Mouse (Mus musculus) hindbrain, embryonic 16.5 days (tissue): ENCODE results near the gene Gm14085. TPM values are rescaled to one million over a fixed set of nuclear protein-coding genes. Genes with fewer than 3 reads are reported as not detected.
"Not testable (repeated sequence)": the region's sequence is repeated elsewhere in the genome, so short reads cannot be mapped to it uniquely, and the experiment has no call there.

Source experiments
- ATAC-seq: fragments of 200-750 bp; cut with Nextera tagmentation; 2 replicates; pipeline ENCODE4 v1.8.0; 2017; ENCODE audit warnings: moderate TSS enrichment, moderate library complexity
- H3K27ac ChIP-seq: fragments of 300-500 bp; sonication (generic); 2 replicates; pipeline ENCODE4 v1.5.1; 2014; ENCODE audit warnings: low read depth, mild to moderate bottlenecking, control low read depth, low read length, moderate library complexity
- H3K27me3 ChIP-seq: fragments of 300-500 bp; sonication (generic); replicated peaks from 2 replicates; pipeline ENCODE4 v1.6.1; 2014; ENCODE audit warnings: low read length; ENCODE audit not compliant: control insufficient read depth, insufficient read depth
- H3K36me3 ChIP-seq: fragments of 300-500 bp; sonication (generic); 2 replicates; pipeline ENCODE4 v1.6.1; 2014; ENCODE audit warnings: mild to moderate bottlenecking, low read length, moderate library complexity, mixed read lengths; ENCODE audit not compliant: control insufficient read depth, insufficient read depth
- H3K4me1 ChIP-seq: fragments of 300-500 bp; sonication (generic); 2 replicates; pipeline ENCODE4 v1.6.1; 2014; ENCODE audit warnings: low read depth, low read length; ENCODE audit not compliant: control insufficient read depth, insufficient read depth
- H3K4me2 ChIP-seq: fragments of 300-500 bp; sonication (generic); 2 replicates; pipeline ENCODE4 v1.6.1; 2014; ENCODE audit warnings: mild to moderate bottlenecking, low read length, control low read depth, moderate library complexity
- H3K4me3 ChIP-seq: fragments of 300-500 bp; sonication (generic); 2 replicates; pipeline ENCODE4 v1.5.1; 2014; ENCODE audit warnings: mild to moderate bottlenecking, low read length, control low read depth, moderate library complexity
- H3K9ac ChIP-seq: fragments of 300-500 bp; sonication (generic); 2 replicates; pipeline ENCODE4 v1.6.1; 2014; ENCODE audit warnings: low read depth, mild to moderate bottlenecking, control low read depth, low read length, moderate library complexity
- H3K9me3 ChIP-seq: fragments of 300-500 bp; sonication (generic); 2 replicates; pipeline ENCODE4 v1.6.1; 2014; ENCODE audit warnings: mild to moderate bottlenecking, low read length, moderate library complexity; ENCODE audit not compliant: control insufficient read depth
- WGBS: fragments of 180-500 bp; shearing (Covaris S2); extraction: QIAGEN DNeasy Blood & Tissue Kit; methylation state at CpG from one replicate; pipeline ENCODE4 v1.1.7; 2014; 5-methylcytosine and 5-hydroxymethylcytosine counted together
- polyA plus RNA-seq: library from polyadenylated mRNA; unstranded; fragments of >200 nt; fragmentation: Nextera tagmentation; extraction: Ambion mirVana; gene quantifications from 2 replicates; pipeline ENCODE4 v1.2.1, GENCODE M21; 2015

Gm14085 gene
- polyA plus RNA-seq, result not detected in 2 replicates

- no peaks in the 10 kb centered on the region for H3K27me3 ChIP-seq
- no peaks in the 10 kb centered on the region for H3K36me3 ChIP-seq
- WGBS, result 89% methylated on average over 1 of the region's 1 CpGs
- ATAC-seq, result no peak
- no peaks in the 10 kb centered on the region for H3K9me3 ChIP-seq
- no peak within 1 kb of the TSS for H3K4me2 ChIP-seq
- H3K27ac ChIP-seq, result no peak within 1 kb of the TSS
- H3K4me1 ChIP-seq, result no peaks in the 10 kb centered on the region
- no peak within 1 kb of the TSS for H3K4me3 ChIP-seq
- H3K9ac ChIP-seq, result no peak within 1 kb of the TSS
Measured at GRCm38 (mm10) chr2:122484641-122485040, at the start of gene Gm14085. Gene Gm14085, plus strand, starts transcription at chr2:122484941.

GRCm38 (mm10) chr2:122438706-122439482 lies 45.8 kb upstream of the Gm14085 start:
- not testable (repeated sequence) for H3K36me3 ChIP-seq, H3K27ac ChIP-seq, H3K9ac ChIP-seq, H3K4me2 ChIP-seq, H3K4me1 ChIP-seq, ATAC-seq, H3K4me3 ChIP-seq, H3K9me3 ChIP-seq, H3K27me3 ChIP-seq
- WGBS, result 94% methylated on average over 5 of the region's 5 CpGs

- not testable (repeated sequence) for H3K4me2 ChIP-seq, H3K36me3 ChIP-seq, H3K9ac ChIP-seq, H3K9me3 ChIP-seq, H3K4me1 ChIP-seq, H3K4me3 ChIP-seq, ATAC-seq, H3K27me3 ChIP-seq, H3K27ac ChIP-seq
- 0% methylated on average over 1 of the region's 3 CpGs for WGBS
Measured at GRCm38 (mm10) chr2:122440521-122440920, 44.2 kb upstream of the Gm14085 start.

DNA sequence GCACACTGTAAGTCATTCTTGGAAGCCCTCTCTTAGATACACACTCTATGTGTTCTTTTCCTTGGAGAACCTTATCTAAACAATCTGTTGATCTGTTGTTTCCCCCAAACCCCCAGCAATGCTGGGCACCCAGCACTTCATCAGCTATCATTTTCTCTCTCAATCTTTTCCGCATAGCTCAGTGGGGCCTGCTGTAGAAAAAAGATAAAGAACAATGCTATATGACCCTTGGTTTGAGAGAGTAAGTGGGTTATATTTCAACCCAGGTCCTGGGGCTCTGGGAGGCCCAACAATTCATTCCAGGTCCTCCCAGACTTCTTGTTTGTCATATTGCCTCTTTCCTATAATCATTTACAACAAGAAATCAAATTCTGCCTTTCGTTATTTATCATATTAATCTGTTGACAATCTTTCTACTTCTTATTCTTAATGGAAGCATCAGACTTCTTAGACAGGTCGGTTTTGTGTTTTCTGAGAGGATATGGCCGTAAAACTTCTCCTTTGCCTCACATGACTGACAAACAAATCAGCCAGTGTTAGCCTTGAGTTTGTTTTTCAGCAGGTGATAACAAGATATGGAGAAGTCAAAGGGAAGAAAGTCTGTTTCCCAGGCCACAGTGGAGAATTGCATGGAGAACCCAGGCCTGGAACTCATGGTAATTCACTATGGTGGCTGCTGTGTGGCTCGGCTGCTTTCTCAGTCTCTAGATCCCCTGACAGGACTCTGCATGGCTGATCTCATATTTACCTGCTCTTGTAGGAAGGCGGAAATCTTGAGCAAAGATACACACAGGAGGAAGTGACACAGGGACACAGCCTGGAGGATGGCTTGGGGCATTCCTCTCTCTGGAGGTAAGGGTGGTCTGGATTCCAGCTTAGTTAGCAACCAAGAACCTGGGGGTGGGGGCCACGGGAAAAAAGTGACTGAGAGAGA lies 43.5 kb upstream of the Gm14085 start:
- no peak overlapping the region for H3K27ac ChIP-seq
- no peak overlapping the region for H3K9ac ChIP-seq
- no peaks in the 10 kb centered on the region for H3K36me3 ChIP-seq
- no peaks in the 10 kb centered on the region for H3K27me3 ChIP-seq
- H3K4me2 ChIP-seq, result no peak overlapping the region
- H3K4me3 ChIP-seq, result no peak overlapping the region
- WGBS, result 86% methylated on average over 7 of the region's 7 CpGs
- no peaks in the 10 kb centered on the region for H3K9me3 ChIP-seq
- no peak for ATAC-seq
- no peaks in the 10 kb centered on the region for H3K4me1 ChIP-seq

GRCm38 (mm10) chr2:122450351-122450750 lies 34.4 kb upstream of the Gm14085 start:
- no peak overlapping the region for H3K27ac ChIP-seq
- no peaks in the 10 kb centered on the region for H3K9me3 ChIP-seq
- no peaks in the 10 kb centered on the region for H3K36me3 ChIP-seq
- H3K4me2 ChIP-seq, result no peak overlapping the region
- H3K9ac ChIP-seq, result no peak overlapping the region
- 85% methylated on average over 4 of the region's 4 CpGs for WGBS
- no peaks in the 10 kb centered on the region for H3K27me3 ChIP-seq
- H3K4me1 ChIP-seq, result no peaks in the 10 kb centered on the region
- no peak overlapping the region for H3K4me3 ChIP-seq
- no peak for ATAC-seq

DNA sequence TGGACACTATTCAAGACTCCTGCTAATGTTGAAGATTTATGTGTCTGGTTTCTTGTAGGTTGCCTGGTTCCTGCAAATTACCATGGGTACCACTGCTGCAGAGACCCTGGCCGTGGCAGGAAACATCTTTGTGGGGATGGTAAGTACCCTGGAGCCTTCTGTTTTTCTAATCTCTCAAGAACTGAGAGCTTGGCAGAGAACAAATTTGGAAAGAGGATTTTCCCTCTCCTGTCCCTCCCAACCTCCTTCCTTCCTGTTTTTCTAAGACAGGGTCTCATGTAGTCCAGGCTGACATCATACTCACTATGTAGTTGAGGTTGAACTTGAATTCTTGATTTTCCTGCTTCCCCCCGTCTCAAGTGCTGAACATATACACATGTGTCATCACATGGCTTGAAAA lies 32.3 kb upstream of the Gm14085 start:
- ATAC-seq, result no peak
- H3K9me3 ChIP-seq, result no peaks in the 10 kb centered on the region
- H3K27me3 ChIP-seq, result no peaks in the 10 kb centered on the region
- no peak overlapping the region for H3K9ac ChIP-seq
- no peak overlapping the region for H3K27ac ChIP-seq
- no peaks in the 10 kb centered on the region for H3K36me3 ChIP-seq
- H3K4me3 ChIP-seq, result no peak overlapping the region
- H3K4me1 ChIP-seq, result no peaks in the 10 kb centered on the region
- no peak overlapping the region for H3K4me2 ChIP-seq
- 73% methylated on average over 2 of the region's 2 CpGs for WGBS

GRCm38 (mm10) chr2:122466901-122467300 lies 17.8 kb upstream of the Gm14085 start:
- no peak for ATAC-seq
- Histone ChIP-seq H3K9ac (peak overlapping the region; percentile 70), H3K36me3 (no peaks in the 10 kb centered on the region), H3K9me3 (no peaks in the 10 kb centered on the region), H3K27me3 (no peaks in the 10 kb centered on the region), H3K27ac (no peak overlapping the region), H3K4me2 (peak overlapping the region; percentile 96), H3K4me1 (peaks cover 5% of the 10 kb centered on the region; the same call in 1 of the 2 replicates), H3K4me3 (peak overlapping the region; percentile 66)
- WGBS, result 29% methylated on average over 11 of the region's 11 CpGs

- peak overlapping the region; percentile 70 for H3K9ac ChIP-seq
- no peaks in the 10 kb centered on the region for H3K27me3 ChIP-seq
- peak overlapping the region; percentile 96 for H3K4me2 ChIP-seq
- peak overlapping the region; percentile 51; the same call in 1 of the 2 replicates for H3K27ac ChIP-seq
- H3K9me3 ChIP-seq, result no peaks in the 10 kb centered on the region
- peak overlapping the region; percentile 66 for H3K4me3 ChIP-seq
- peaks cover 5% of the 10 kb centered on the region; the same call in 1 of the 2 replicates for H3K4me1 ChIP-seq
- ATAC-seq, result peak; percentile 99
- WGBS, result under 1% methylated on average over 40 of the region's 46 CpGs
- no peaks in the 10 kb centered on the region for H3K36me3 ChIP-seq
Measured at GRCm38 (mm10) chr2:122467351-122468013, 17.3 kb upstream of the Gm14085 start.
